Mouse (Mus musculus) right cerebral cortex, postnatal 4 days (tissue): Measurements from ENCODE around the gene Foxe3.
A peak's percentile ranks its signal among the peaks of the same experiment; 100 is the strongest.

Experiments used
- DNase-seq: peaks from one replicate; pipeline ENCODE4 v3.0.0-alpha.2; 2022

Foxe3 gene

DNA sequence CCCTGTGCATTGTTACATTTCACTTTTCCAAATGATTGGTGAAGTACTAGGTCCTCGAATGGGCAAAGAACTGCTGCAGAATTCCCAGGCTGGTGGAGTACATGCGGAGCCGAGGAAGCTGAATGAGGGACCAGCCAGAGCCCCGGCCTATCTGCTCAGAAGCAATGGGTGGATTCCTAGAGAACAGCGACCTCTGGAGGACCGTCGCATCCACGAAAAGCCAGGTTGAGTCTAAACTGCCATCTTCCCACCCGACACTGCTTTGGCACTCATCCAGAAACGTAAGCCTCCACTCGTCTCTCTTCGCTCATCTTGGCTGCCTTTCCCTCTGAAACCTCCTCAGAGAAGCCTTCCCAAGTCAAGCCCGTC lies 12.2 kb downstream of the Foxe3 start:
- peak; percentile 59 for DNase-seq

DNA sequence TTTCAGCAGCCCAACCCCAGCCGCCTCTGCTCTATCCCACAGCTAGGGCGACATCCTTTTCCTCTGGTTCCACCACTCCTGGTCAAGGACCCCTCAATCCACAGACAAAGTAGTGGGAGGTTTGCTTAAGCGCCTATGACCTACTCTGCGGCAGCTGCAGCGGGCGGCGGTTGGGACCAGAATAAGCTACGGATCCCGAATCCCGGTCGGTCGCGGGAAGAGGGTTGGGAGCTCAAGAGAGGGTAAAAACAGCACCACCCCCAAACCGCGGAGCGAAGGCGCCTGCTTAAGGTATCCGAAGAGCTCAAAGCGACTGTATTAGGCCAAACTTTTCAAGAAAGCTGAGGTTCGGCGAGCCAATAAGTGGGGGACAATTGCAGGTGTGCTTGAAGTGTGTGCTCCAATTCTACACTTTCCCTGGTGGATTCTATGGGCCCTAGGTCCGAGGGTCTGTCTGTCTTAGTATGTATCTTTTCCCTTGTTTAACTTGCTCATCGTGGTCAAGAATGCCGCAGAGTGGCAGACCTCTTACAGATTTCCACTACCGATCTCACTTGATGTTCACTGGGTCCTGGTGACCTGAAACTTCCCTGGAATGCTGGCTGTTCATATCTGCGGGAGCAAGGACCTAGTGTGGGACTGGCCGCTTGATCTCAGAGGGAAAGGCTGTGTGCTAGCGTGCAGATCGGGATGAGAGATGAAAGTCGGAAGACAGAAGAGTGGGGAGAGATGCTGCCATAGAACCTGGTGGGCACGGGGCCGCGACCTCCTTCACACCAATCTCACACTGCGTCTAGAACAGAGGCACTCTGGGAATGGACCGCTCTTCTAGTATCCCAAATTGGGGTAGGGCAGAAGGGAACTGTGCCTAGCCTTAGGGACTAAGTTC lies 12.9 kb downstream of the Foxe3 start:
- DNase-seq = no peak

DNA sequence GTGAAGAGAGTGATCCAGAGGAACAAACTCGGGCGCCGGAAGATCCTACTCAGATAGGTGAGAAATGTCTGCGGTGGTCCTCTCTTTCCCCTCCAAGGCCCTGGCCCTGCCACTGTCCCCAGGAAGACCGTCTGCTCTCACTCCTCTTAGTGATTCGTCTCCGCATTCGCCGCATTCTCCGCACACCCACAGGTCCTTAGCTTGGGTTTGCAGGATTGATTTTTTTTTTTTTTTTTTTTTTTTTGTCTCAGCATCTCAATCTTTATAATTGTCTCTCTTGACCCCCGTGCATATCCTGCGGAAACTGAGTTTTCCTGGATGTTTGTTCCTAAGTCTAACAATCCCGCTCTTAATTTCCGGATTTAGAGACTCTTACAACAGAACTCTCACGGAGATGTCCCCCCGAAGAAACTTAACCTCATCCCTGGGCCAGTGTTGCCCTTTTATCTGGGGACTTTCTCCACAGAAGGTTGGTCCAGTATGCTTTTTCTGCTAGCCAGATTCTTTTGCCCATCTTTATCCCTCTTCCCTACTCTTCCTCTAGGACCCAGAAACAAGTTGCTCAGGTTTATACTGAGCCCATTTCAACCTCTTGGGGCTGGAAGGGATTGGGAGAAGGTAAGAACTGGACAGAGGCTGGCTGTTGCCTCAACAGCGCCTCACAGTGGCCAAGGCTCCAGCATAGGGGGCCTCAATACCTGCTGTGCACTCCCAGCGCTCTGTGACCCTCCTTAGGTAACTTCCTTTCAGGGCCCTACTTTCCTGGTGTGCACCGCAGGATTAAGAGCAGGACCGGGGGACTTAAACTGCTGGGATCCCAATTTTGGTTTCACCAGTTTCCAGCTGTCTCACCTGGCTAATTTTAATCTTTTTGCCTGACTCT lies 16.0 kb downstream of the Foxe3 start:
- DNase-seq = peak; percentile 28

DNA sequence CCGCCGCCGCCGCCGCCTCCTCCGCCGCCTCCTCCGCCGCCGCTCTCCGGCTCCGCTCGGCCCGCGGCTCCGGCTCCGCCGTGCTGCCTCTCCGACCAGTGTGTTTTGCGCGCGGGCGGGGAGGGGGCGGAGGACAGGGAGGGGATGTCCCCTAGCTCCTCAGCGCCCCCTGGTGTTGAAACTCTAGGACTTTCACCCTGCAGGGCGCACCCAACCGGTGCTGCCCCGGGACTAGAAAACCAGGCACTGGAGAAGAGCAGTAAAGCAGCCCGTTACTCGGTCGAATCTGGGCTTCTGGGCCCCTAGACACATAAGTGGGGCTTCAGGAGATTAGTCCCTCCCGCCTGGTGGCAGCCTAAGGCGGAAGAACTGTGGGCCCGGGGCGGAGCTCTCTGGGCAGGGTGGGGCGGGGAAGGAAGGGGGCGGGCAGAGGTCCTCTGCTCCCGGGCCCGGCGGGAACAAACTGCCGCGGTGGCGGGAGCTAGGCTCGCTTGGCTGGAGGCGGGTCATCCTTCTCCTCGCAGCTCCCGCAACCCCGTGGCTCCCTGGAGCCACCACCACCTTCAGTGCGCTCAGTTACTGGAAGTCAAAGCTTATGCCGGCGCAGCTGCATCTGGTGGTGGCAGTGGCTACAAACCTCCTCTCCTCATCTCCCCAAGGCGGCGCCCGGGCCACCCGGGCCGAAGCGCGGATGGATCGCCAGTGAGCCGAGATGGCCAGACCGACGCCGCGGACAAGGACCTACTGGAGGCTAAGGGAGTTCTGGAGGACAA lies 16.8 kb downstream of the Foxe3 start, which contains the start of gene Foxd2:
Gene Foxd2, minus strand, starts transcription at position 45 of the 773 bp plus-strand sequence.
- DNase-seq = peak; percentile 83

DNA sequence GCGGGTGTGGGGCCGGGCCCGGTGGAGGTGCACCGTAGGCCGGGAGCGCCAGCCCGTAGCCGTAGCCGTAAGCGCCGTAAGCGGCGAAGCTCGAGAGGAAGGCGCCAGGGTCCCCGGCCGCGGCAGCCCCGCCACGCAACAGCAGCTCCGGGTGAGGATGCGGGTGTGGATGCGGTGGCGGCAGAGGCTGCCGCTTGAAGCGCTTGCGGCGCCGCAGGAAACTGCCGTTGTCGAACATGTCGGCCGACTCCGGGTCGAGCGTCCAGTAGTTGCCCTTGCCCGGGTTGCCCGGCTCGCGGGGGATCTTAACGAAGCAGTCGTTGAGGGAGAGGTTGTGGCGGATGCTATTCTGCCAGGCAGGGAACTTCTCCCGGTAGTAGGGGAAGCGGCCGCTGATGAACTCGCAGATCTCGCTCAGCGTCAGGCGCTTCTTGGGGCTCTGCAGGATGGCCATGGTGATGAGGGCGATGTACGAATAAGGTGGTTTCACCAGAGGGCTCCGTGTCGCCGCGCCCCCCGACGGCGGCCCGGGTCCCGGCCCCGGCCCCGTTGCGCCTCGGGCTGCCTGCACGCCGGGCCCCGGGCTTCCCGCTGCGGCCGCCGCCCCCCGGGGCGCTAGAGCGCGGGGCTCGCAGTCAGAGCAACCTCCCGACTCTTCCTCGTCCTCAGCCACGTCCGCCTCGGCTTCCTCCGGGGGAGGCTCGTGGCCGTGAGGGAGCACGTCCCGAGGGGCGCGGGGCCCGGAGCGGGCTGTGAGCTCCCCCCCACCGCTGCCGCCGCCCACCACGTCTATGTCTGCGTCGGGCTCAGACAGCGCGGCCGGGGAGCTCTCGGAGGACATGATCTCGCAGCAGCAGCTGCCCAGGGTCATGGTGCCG lies 17.6 kb downstream of the Foxe3 start:
- DNase-seq = peak; percentile 32

DNA sequence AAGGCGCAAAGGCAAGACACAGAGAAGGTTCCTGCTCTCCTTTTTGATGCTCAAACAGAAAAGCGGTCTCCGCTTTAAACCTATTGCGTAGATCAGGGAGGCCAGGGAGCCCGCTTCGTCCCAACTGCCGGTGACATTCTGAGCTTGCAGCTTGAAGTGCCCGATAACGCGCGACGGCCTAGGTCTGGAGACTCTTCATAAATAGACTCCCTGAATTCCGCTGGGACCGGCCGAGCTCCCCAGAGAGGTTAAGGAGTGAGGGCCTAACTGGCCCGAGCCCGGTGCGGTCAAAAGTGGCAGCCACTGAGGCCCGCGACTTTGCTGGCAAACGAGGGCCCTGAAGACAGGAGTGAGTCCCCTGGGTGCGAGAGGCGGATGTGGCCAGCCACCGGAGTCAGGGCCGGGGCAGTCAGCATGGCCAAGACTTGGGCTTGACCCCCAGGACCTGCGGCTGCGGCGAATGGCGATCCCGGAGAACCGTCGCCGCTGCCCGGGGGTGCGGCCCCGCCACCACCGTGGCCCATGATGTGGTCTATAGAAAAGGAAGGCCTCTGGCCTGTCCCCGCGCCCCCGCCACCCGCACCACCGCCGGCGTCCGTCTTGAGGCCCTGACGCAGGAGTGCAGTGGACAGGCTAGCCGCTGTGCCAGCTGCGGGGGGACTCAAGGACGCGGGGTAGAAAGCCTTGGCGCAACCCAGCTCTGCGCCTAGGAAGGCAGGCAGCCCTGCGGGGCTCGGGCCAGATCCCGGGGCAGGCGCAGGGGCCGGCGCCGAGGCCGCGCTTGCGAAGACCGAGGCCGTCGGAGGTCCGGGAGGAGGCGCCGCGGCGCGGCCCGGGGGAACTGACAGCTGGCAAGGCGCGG lies 18.5 kb downstream of the Foxe3 start:
- peak; percentile 16 for DNase-seq

DNA sequence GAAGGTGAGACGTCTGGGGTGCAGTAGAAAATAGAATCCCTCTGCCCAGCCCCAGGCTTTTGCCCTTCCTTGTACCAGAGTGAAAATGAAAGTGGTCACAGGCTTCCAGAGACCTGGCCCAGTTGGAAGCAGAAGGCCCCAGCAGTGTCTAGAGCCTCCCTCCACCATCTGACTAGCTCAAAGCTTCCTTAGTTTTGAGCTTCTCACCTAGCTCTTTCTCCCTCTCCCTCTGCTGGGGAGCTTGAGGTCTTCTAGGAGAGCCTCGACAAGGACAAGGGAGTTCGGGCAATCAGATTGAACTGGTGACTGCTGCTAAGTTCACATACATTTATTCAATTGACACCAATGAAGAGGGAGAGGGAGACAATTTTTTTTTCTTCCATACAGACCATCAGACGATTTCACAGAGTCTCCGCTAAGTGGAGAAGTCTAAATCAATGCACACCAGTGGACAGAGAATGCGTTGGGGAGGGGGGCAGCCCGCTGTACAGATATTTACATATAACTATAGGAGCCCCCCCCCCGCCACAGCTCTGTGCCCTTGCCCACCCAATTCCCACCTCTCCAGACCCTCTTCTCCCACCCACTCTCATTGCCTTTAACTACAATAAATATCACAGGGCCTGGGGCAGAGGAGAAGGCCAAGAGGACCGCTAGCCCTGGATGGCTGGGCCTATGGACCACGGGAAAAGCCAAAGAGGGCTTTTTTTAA lies 19.7 kb downstream of the Foxe3 start:
- DNase-seq = no peak

DNA sequence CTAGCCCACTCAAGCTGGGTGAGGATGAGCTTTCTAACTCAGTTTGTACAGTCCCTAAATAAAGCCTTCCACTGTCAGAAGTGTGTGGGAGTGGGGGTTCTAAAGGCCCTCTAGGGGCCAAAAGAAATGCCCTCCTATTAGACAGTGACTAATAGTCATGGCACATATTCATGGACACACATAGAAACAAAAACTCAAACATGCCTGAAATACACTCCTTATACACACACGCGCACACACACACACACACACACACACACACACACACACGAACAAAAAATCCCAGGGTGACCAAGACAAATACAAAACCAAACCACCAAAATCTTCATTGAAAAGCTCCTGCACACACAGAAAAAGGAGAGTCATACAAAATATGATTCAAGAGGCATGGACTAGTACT lies 20.3 kb downstream of the Foxe3 start:
- DNase-seq = no peak

DNA sequence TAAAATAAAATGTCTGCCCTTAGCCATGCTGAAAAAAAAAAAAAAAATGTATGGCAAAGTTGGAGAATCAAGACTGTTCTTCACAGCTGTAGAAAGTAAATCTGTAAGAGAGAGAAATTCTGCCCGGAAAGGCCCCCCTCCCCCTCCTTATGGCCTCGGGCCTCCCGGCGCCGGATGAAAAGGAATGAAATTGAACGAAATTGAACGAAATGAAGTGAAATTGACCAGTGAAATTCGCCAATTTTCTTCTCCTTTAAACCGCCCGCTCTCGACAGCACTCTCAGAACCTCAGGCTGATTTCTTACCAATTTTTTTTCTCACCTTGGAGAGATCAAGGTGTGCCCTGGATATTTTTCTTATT lies 22.4 kb downstream of the Foxe3 start:
- no peak for DNase-seq

DNA sequence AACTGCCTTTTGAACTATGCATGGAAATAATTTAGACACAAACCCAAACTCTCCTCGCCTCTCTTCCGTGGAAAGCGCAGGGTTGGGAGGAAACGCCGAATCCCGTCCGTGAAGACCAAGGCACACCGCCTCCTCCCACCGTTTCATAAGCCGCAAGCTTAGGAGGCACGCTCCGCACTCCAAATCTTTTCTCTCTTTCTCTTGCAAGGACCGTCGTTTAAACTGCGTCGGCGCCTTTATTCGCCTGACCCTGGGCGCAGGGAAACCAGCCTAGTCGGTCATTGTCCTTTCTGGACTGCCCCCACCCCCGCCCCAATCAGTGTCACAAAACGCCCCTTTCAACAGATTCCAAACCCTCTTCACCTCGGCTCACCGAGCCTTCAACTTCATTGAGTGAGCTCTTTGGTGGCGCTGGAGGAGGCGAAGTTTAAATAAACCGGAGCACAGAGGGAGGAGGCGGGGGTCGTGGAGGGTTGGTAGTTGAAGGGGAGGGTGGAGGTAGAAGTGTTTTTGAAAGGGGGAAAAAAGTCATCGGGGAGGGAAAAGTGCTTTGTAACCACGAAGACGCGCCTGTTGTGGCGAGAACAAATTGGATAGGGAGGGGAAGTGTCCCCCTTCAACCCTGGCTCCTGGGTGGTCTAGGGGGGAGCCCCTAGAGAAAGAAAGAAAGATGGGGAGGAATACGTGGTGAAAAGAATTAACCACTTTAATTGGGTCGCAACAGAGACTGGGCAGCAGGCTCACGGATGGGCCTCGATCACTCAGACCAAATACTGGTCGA lies 23.0 kb downstream of the Foxe3 start:
- peak; percentile 8 for DNase-seq

DNA sequence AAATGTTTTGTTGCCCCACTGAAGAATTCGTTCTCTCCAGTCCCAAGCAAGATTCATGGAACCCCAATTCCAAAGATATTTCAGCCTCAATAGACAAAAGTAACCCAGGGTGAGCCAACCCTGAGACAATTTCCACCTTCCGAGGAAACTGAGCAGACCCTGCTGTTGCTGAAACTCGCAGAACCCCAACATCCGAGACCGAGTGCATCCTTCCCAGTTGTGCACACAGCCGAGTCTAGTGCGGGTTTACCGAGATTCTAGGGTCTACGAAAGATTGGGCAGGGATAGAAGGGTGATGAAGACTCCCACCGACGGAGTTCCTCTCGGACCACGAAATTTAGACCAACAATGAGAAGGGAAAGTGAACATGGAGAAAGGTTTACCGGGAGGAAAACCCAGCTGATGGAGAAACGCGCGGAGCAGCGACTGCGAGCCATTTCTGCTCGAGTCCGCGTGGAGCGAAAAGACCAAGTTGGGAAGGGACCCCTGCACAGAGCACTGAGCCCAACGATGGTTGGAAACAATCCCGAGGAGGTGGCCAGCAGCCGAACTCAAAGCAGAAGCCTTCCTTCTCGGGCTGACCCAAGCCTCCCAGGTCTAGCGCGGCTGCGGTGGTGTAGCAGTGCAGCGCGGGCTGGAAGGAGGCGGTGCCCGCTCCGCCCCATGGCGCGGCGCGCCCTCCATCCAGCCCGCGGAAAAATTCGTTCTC lies 24.0 kb downstream of the Foxe3 start:
- peak; percentile 21 for DNase-seq

DNA sequence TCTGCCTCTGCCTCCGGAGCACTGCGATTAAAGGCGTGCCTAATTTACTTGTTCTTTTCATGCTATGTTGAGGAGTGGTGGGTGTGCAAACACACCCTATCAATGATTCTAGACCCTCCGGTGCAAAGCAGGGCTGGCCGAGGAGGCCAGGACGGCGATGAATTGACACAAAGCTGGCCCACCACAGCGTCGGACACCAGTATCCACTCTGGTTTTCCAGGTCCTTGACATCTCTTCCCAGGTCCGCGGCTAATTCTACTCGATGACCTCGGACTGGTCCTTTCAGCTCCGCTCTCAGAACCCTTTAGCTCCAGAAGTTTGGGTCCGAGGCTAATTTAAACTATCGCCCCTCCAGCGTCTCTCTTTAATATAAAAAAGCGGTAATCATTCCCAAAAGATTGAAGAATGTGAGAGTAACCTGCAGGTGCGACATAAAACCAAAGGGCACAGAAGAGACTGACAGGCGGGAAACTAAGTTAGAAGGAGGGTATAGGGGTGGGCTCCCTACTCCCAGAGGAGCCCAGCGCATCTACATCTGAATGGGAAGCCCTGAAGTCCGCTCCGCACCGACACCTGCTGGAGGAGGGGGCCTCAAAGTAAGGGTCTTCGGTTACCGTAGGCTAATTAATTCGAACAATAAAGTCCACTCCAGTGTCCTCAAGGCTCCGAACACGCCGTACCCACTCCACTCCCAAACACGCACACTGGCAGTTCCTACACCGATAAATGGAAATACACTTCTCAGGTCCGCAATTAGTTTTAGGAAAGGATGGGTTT lies 24.8 kb downstream of the Foxe3 start:
- DNase-seq = peak; percentile 6

DNA sequence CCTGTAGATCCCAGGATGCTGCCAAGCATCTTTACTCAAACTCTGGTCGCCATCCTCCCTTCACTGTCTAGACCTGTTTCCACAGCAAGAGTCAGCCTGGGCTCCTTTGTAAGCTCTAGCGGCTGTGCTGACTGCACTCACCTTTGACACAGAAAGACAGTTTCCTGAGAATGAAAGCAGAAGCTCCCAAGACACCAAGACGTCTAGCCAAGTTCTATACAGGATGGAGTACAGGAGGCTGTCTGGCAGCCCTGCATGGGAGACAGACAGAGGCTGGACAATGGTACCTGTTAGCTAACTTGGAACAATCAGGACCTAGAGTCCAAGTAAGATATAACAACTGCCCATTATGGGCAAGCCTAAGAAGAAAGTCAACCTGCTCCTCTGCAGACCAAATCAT lies 25.9 kb downstream of the Foxe3 start:
- DNase-seq = no peak

DNA sequence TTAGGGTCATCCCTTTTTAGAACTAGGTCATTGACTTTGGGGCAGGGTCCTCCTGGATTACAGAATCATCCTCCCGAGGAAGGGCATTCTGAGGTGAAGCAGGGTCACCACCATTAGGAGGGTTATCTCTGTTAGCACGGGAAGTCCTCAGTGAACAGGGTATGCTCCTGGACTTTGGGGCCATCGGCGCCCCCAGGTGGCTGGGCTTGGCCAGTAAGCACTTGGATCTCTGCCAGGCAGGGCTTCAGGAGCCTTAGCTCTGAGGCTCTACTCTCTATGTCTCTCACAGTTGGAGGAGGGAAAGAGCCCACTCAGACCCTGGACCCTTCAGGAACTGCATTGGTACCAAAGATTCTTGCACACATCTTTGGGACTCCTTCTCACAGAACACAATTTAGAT lies 28.0 kb downstream of the Foxe3 start:
- DNase-seq = peak; percentile 30

DNA sequence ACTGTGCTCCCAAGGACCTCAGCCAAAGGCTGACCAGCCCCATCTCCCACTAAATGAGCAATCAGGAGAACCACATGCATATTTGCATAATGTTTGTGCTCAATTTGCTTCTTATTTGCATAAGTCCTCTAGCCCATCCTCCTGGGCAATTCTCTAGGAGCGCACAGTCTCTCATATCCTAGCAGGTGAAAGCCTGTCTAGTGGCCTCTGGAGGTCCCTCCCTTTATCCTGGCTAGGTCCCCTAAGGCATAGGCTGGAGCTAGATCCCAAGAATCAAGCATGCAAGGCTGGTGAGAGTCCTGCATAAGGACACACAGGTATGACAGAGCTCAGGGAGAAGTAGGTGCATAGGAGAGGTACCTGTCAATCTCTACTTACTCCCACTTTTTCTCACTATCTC lies 43.6 kb downstream of the Foxe3 start:
- DNase-seq = no peak

DNA sequence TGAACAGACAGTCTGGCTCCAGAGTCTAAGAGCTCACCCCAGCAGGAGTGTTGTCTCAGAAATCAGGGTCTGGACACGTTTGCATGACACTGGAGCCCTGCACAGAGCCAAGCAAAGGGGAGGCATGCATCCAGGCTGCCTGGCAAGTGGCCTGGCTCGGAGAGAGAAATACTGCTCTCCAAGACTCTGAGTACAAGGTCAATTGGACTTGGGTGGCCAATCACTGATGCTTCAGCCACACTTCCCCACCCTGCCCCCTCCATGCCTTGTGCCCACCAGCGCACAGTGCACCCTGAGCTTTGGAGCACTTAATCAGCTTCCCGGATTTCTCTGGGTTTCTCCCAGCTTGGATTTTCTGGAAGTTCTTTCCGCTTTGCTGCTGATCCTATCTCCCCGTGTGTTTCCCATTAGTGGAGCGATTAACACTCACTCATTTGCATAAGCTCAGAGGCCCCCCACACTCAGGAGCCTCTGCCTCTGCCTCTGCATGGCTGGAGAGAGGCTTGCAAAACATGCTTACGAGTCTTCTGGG lies 49.3 kb downstream of the Foxe3 start:
- no peak for DNase-seq
